Mouse (Mus musculus) C2C12 (cell line): ENCODE measurements around the gene Gm42715. TPM values are rescaled to one million over a fixed set of nuclear protein-coding genes. Genes with fewer than 3 reads are reported as not detected.

Experiments
- H3K27me3 ChIP-seq: one replicate; pipeline ENCODE4 v1.6.1; 2011; ENCODE audit not compliant: control insufficient read depth, insufficient read depth, insufficient read length
- H3K36me3 ChIP-seq: one replicate; pipeline ENCODE4 v1.6.1; 2011; ENCODE audit not compliant: control insufficient read depth, insufficient read depth
- H3K4me3 ChIP-seq: one replicate; pipeline ENCODE4 v1.5.1; 2011; ENCODE audit warnings: mild to moderate bottlenecking, control low read depth; ENCODE audit not compliant: poor library complexity, insufficient read depth, severe bottlenecking
- H3K79me2 ChIP-seq: one replicate; pipeline ENCODE4 v1.6.1; 2011; ENCODE audit not compliant: control insufficient read depth, insufficient read depth
- H3K79me3 ChIP-seq: one replicate; pipeline ENCODE4 v1.6.1; 2011; ENCODE audit warnings: low read depth, control low read depth
- H3ac ChIP-seq: one replicate; pipeline ENCODE3; 2011; ENCODE audit warnings: low read depth; ENCODE audit not compliant: control insufficient read depth, insufficient read length
- CEBPB ChIP-seq: IDR thresholded peaks from one replicate; pipeline ENCODE4 v1.6.1; 2011; ENCODE audit warnings: low read depth, mild to moderate bottlenecking, control low read depth, moderate library complexity
- CTCF ChIP-seq: IDR thresholded peaks from one replicate; pipeline ENCODE4 v1.5.1; 2011; ENCODE audit not compliant: control insufficient read depth, insufficient read depth, insufficient read length
- FOSL1 ChIP-seq: IDR thresholded peaks from one replicate; pipeline ENCODE4 v1.8.0; 2011; ENCODE audit warnings: mild to moderate bottlenecking, low read length; ENCODE audit not compliant: poor library complexity, insufficient read depth, severe bottlenecking
- MAX ChIP-seq: IDR thresholded peaks from one replicate; pipeline ENCODE4 v1.6.1; 2011; ENCODE audit warnings: mild to moderate bottlenecking, control low read depth
- MYOD1 ChIP-seq: IDR thresholded peaks from one replicate; pipeline ENCODE4 v1.6.1; 2011; ENCODE audit warnings: low read depth; ENCODE audit not compliant: control insufficient read depth, insufficient read length
- MYOG ChIP-seq: IDR thresholded peaks from one replicate; pipeline ENCODE4 v1.6.1; 2011; ENCODE audit not compliant: control insufficient read depth, insufficient read length; ENCODE audit errors: extremely low read depth
- USF1 ChIP-seq: IDR thresholded peaks from one replicate; pipeline ENCODE4 v1.6.1; 2011; ENCODE audit warnings: low read depth, mild to moderate bottlenecking, control low read depth, moderate library complexity
- polyA plus RNA-seq: library from polyadenylated mRNA; unstranded; fragments of >200 nt; fragmentation: generic; extraction: Trizol; gene quantifications from one replicate; pipeline ENCODE4 v1.2.1, GENCODE M21; 2012; ENCODE audit warnings: missing spikeins

Gm42715 gene
- polyA plus RNA-seq, 1 experiment: 14.9 TPM

- no peak for TF ChIP-seq MAX
- TF ChIP-seq MYOD1: no peak
- no peak for TF ChIP-seq FOSL1
- TF ChIP-seq CTCF: no peak
- TF ChIP-seq CEBPB: no peak
- TF ChIP-seq USF1: no peak
- TF ChIP-seq MYOG: no peak
- Histone ChIP-seq H3K79me3 (peaks cover 11% of the 10 kb centered on the region), H3K4me3 (no peak overlapping the region), H3K79me2 (peaks cover 12% of the 10 kb centered on the region), H3K36me3 (peaks cover 60% of the 10 kb centered on the region), H3ac (no peak overlapping the region), H3K27me3 (no peaks in the 10 kb centered on the region)
These were observed 71.7 kb downstream of the Gm42715 start for GRCm38 (mm10) chr7:127591108-127591507.

- Histone ChIP-seq H3K79me2 (peaks cover 12% of the 10 kb centered on the region), H3K79me3 (peaks cover 11% of the 10 kb centered on the region), H3K4me3 (no peak overlapping the region), H3K27me3 (no peaks in the 10 kb centered on the region), H3ac (no peak overlapping the region), H3K36me3 (peaks cover 73% of the 10 kb centered on the region)
- TF ChIP-seq USF1 (no peak), MYOD1 (no peak), CTCF (no peak), MYOG (no peak), FOSL1 (no peak), MAX (no peak), CEBPB (no peak)
These were observed 73.2 kb downstream of the Gm42715 start for GRCm38 (mm10) chr7:127592575-127592974.

- Histone ChIP-seq H3K36me3 (peaks cover 75% of the 10 kb centered on the region), H3K79me2 (no peaks in the 10 kb centered on the region), H3K27me3 (no peaks in the 10 kb centered on the region), H3K79me3 (no peaks in the 10 kb centered on the region), H3K4me3 (no peak overlapping the region), H3ac (no peak overlapping the region)
- TF ChIP-seq CTCF (no peak), USF1 (no peak), MYOG (no peak), CEBPB (no peak), MAX (no peak), MYOD1 (no peak), FOSL1 (no peak)
These were observed 77.4 kb downstream of the Gm42715 start for GRCm38 (mm10) chr7:127596747-127597146.

GRCm38 (mm10) chr7:127600612-127601011 is 81.2 kb downstream of the Gm42715 start:
- peaks cover 51% of the 10 kb centered on the region for H3K36me3 ChIP-seq
- no peaks in the 10 kb centered on the region for H3K79me3 ChIP-seq
- no peak overlapping the region for H3ac ChIP-seq
- no peaks in the 10 kb centered on the region for H3K79me2 ChIP-seq
- H3K4me3 ChIP-seq: no peak overlapping the region
- H3K27me3 ChIP-seq: no peaks in the 10 kb centered on the region
- TF ChIP-seq CEBPB (no peak), MAX (no peak), MYOG (no peak), FOSL1 (no peak), MYOD1 (no peak), CTCF (no peak), USF1 (no peak)

- Histone ChIP-seq H3ac (no peak overlapping the region), H3K36me3 (peaks cover 40% of the 10 kb centered on the region), H3K79me3 (no peaks in the 10 kb centered on the region), H3K4me3 (no peak overlapping the region), H3K27me3 (no peaks in the 10 kb centered on the region), H3K79me2 (no peaks in the 10 kb centered on the region)
- no peak for TF ChIP-seq CEBPB
- no peak for TF ChIP-seq MYOD1
- no peak for TF ChIP-seq MAX
- TF ChIP-seq FOSL1: no peak
- no peak for TF ChIP-seq MYOG
- no peak for TF ChIP-seq CTCF
- TF ChIP-seq USF1: no peak
These were observed 82.4 kb downstream of the Gm42715 start for GRCm38 (mm10) chr7:127601735-127602134.

GRCm38 (mm10) chr7:127602903-127603302 is 83.5 kb downstream of the Gm42715 start:
- Histone ChIP-seq H3K4me3 (no peak overlapping the region), H3K27me3 (no peaks in the 10 kb centered on the region), H3K79me3 (no peaks in the 10 kb centered on the region), H3K36me3 (peaks cover 29% of the 10 kb centered on the region), H3K79me2 (no peaks in the 10 kb centered on the region), H3ac (no peak overlapping the region)
- TF ChIP-seq MYOD1 (no peak), CEBPB (no peak), USF1 (no peak), FOSL1 (no peak), CTCF (no peak), MYOG (no peak), MAX (no peak)
